Mouse (Mus musculus) adrenal gland, postnatal 10 days (tissue): ENCODE results near the gene Ppp1r3f. TPM values are rescaled to one million over a fixed set of nuclear protein-coding genes. Genes with fewer than 3 reads are reported as not detected.

ENCODE experiments used
- DNase-seq: peaks from one replicate; pipeline ENCODE4 v3.0.0; 2021; ENCODE audit warnings: mixed read lengths
- long read RNA-seq, 2 experiments: library from polyadenylated mRNA; stranded (forward); transcript quantifications; one replicate each; pipeline ENCODE4 v2.0.0; 2021
- total RNA-seq, 2 experiments: library from RNA; stranded (reverse); gene quantifications; 2 replicates each; pipeline ENCODE4 v1.2.3; 2021

The Ppp1r3f gene
- 1 to 10 TPM; 3.2 to 3.5 TPM for total RNA-seq
- long read RNA-seq, experiment 1, partial matches to known transcripts: 0 of 4 reads
- long read RNA-seq, experiment 1, other reads (novel, unspliced or antisense): 2 of 4 reads
- long read RNA-seq, experiment 2, partial matches to known transcripts: 0 of 3 reads
- long read RNA-seq, experiment 2, other reads (novel, unspliced or antisense): 0 of 3 reads

GRCm38 (mm10) chrX:7574087-7574884 is at the start of gene Ppp1r3f:
Gene Ppp1r3f (minus strand): TSS chrX:7574283.
- DNase-seq: peak; percentile 93

DNA sequence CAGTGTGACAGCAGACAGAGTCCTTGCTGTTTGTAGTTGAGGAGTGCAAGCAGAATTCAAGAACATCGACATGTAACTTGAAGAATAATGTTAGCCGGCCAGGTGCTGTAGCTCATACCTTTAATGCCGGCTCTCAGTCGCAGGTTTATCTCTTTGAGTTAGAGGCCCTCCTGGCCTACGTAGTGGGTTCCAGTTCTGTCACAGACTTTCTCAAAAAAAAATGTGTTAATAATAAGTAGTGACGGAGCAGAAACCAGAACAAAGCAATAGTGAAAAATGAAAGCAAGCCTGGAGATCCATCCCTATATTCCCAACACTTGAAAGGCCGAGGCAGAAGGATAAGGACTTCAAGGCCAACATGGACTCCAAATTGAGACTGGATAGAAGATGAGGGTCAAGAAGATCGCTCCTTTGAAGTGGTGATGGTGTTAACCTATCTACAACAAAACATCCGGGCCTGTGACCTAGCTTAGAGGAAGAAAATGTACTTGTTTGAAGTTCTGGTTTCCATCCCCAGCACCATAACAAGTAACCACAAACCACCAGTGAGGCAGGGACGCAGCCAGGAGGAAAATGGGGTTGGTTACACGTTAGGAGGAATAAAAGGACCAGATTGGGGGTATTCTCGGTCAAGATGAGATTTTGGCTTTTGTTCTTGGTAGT is 43.9 kb upstream of the Ppp1r3f start:
- no peak for DNase-seq

- no peak for DNase-seq
Measured at GRCm38 (mm10) chrX:7610536-7611258, 36.6 kb upstream of the Ppp1r3f start.

DNA sequence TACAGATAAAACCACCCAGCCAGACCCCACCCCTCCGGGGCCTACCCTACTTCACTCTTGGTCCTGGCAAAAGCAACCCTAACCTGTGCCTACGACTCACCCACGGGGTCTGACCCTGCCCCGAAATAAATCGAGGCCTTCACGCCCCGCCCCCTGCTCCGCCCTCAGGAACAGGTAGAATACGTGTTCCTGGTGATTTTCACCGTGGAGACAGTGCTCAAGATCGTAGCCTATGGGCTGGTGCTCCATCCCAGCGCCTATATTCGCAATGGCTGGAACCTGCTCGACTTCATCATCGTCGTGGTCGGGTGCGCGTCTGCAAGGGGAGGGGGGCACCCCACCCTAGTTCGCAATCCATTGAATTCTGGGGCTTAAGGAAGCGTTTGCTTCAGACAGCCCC is 36.0 kb upstream of the Ppp1r3f start:
- no peak for DNase-seq

- DNase-seq: no peak
Measured at GRCm38 (mm10) chrX:7606783-7607182, 32.7 kb upstream of the Ppp1r3f start, which contains the start of gene Cacna1f. Gene Cacna1f (plus strand): TSS chrX:7607083.

GRCm38 (mm10) chrX:7605575-7605941 is 31.5 kb upstream of the Ppp1r3f start:
- no peak for DNase-seq

DNA sequence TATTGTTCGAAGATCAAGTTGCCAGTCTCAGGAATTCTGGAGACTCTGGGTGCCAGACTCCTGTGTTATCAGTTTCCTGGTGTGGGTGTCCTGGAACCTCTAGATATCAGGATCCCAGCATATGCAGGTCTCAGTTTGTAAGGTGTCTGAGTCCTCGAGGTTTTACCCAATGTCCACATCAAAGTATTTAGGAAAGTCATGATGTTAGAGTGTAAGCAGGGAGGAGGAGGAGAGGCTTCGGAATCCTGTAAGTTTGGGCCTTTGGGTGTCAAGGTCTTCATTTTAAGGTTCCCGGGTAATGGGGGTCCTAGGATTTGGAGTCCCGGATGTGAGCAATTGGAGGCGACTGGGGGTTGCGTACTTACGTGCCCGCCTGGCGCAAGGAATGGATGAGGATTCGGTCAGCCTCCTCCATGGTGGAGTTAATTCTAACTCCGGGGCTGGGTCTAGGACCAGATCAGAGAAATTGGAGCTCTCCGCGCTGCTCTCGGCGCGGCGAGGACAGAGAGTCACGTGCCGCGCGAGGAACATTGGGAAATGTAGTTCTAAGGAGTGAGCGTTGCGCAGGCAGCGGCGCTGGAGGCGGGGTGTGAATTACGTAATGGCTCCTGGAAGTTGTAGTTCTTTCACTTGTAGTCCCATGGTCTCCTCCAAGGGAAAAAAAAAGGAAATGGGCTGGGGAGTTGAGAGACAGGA is 30.9 kb upstream of the Ppp1r3f start, which contains the start of gene Ccdc22:
Ccdc22 (minus strand) TSS at position 639 of the 696 bp plus-strand sequence.
- DNase-seq: peak; percentile 85

- no peak for DNase-seq
Measured at GRCm38 (mm10) chrX:7604004-7604403, 29.9 kb upstream of the Ppp1r3f start.

DNA sequence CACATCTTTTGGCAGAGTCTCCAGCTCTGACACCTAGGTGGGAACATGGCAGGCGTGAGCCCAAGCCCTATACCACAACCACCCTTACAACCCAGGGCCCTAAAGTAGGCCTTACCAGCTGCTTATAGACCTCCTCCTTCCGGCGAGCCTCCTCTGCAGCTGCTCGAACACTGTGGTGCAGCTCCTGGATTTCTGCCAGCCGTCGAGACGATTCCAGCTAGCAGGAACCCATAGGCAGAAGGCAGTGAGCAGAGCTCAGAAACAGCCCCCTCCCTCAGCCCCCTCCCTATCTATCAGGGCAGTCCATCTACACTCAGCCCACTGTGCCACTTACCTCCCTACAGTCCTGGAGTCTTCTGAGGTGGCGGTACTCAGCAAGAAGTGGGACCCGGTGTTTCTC is 21.3 kb upstream of the Ppp1r3f start:
- DNase-seq: no peak

DNA sequence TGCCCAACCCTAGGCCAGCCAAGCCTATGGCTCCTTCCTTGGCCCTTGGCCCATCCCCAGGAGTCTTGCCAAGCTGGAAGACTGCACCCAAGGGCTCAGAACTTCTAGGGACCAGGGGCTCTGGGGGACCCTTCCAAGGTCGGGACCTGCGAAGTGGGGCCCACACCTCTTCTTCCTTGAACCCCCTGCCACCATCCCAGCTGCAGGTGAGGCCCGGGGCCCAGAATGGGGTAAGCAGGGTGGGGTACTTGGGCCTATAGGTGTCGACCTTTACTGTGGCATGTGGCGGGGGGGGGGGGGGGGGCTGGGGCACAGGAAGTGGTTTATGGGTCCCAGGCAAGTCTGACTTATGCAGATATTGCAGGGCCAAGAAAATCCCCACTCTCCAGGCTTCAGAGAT is 12.3 kb upstream of the Ppp1r3f start:
- DNase-seq: no peak

DNA sequence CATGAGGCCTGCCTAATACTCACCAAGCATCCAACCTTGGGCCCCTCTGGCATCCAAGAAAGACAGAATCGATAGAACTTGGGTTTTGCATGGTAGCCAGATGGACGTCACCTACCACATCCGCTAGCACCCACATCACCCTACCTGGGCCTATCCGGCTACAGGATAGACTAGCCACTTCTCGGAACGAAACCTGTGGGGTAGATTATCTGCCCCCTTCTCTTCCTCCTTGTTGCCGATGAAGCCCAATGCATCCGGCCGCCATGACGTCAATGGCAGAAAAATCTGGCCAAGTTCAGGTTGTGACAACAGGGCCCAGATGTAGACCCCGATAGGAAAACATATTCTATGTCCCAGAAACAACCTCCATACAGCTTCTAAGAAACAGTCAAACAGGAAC is 9.8 kb upstream of the Ppp1r3f start:
- no peak for DNase-seq

GRCm38 (mm10) chrX:7581151-7581550 is 7.1 kb upstream of the Ppp1r3f start:
- no peak for DNase-seq

DNA sequence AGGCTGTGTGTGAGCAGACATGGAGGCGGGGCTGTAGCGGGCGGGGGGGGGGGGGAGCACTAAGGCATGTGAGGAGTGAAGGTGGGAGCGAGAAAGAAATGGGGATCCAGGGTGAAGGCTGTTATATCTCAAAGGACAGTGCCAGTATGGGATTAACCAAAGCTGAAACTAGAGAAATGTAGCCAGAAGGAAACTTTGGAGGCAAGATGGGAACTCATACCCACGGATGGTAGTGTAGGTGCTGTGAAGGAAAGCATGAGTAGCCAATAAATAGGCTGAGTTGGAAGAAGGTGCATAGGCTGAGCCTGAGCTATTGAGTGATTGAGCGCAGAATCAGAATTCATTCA is 775 bp upstream of the Ppp1r3f start:
- DNase-seq: no peak

- peak; percentile 28 for DNase-seq
Measured at GRCm38 (mm10) chrX:7573176-7574086, 652 bp downstream of the Ppp1r3f start, which contains the start of gene Foxp3. Gene Foxp3 (plus strand): TSS chrX:7573644.

DNA sequence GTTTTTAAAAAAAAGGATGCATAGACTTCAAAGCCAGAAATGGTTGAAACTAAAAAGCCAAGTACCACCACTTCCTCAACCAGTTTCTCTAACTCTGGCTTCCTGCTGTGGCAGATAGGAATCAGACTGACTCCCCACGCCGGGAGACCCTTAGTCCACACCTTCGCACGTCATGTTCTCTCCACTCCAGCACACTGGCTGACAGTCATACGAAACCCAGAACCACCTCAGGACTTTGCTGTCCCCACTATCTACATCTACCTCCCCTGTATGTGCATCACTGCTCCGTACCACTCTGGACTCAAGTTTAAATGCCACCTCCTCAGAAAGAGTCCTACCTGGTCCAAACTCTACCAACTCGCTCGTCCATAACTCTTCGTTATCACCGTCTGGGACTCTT is 1.6 kb downstream of the Ppp1r3f start:
- DNase-seq: no peak

GRCm38 (mm10) chrX:7571565-7572136 is 2.4 kb downstream of the Ppp1r3f start:
- DNase-seq: no peak

GRCm38 (mm10) chrX:7570481-7571175 is 3.5 kb downstream of the Ppp1r3f start:
- DNase-seq: no peak

- no peak for DNase-seq
Measured at GRCm38 (mm10) chrX:7567491-7567890, 6.6 kb downstream of the Ppp1r3f start.

GRCm38 (mm10) chrX:7566352-7566751 is 7.7 kb downstream of the Ppp1r3f start:
- no peak for DNase-seq

DNA sequence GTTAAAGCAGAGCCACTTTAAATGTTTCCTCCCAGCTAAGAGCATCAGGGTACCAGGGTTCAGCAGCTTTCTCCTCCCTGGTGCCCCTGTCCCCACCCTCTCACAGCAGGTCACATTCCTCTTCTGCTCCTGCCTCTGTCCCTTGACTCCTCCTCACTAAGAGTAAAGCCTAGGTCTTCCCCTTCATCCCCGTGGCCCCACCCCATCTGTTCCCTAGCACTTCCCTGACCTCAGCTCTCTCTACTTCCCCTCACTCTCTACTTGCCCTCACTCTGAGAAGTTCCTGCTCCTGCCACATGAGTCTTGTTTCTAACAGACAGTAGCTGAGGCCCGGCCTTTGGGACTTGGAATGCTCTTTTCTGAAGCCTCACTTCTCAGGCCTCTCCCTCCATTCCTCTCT is 11.0 kb downstream of the Ppp1r3f start:
- DNase-seq: no peak
